Mouse (Mus musculus) ES-E14 (cell line): ENCODE data around the gene Mrps5.

Experiments used
- CHD2 ChIP-seq: IDR thresholded peaks from 2 replicates; pipeline ENCODE4 v1.6.1; 2014; ENCODE audit warnings: mild to moderate bottlenecking, low read depth, low read length, inconsistent platforms
- HCFC1 ChIP-seq: IDR thresholded peaks from 2 replicates; pipeline ENCODE4 v1.6.1; 2012; ENCODE audit warnings: low read length, inconsistent platforms, borderline replicate concordance; ENCODE audit not compliant: insufficient read depth
- MAFK ChIP-seq: IDR thresholded peaks from 2 replicates; pipeline ENCODE4 v1.6.1; 2014; ENCODE audit warnings: mild to moderate bottlenecking, low read depth, low read length, inconsistent platforms; ENCODE audit not compliant: insufficient read depth
- ZC3H11A ChIP-seq: IDR thresholded peaks from 2 replicates; pipeline ENCODE4 v1.6.1; 2012; ENCODE audit warnings: low read depth, mild to moderate bottlenecking, inconsistent platforms, low read length, borderline replicate concordance
- ZNF384 ChIP-seq: IDR thresholded peaks from 2 replicates; pipeline ENCODE4 v1.6.1; 2012; ENCODE audit warnings: low read depth, low read length, inconsistent platforms

DNA sequence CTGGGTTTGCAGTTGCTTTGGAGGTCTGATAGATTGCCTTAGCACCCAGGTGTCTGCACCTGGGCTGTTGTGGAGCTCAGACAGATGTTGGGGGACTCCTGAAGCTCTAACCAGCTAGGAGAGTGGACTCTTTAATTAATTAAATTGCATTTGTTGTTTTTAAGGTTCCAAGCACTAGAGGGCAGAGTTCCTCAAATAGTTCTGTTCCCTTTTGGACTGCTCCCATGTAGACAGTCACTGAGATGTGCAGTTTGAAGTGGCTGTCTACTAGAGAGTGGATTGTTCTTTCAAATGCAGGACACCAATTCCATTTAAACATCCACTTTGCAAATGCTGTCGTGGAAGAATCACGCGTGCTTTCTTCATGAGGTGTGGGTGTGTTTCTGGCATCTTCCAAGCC lies 21.2 kb downstream of the Mrps5 start:
- TF ChIP-seq ZC3H11A, result no peak
- no peak for TF ChIP-seq MAFK
- no peak for TF ChIP-seq CHD2
- TF ChIP-seq ZNF384, result no peak
- no peak for TF ChIP-seq HCFC1
